9 mouse cellular contexts compared by ENCODE assay signal in genomic region chr19:3353415-3354111, GRCm38 (mm10). TPM values are rescaled to one million over a fixed set of nuclear protein-coding genes. Genes with fewer than 3 reads are reported as not detected.
DNase-seq lines count a peak whose midpoint lies in the region; ATAC-seq and TF ChIP-seq lines count a peak whose summit lies in the region.
"Had no signal": no experiment of that assay in that cellular context is flagged by ENCODE, and none has a peak within 500 bp of the region (broad histone marks: within the 10 kb centered on the region; RNA-seq: fewer than 3 reads in every experiment).

No protein-coding gene starts in this region.

- no peaks in the 10 kb centered on the region for H3K36me3 ChIP-seq in midbrain, postnatal 0 days (ENCODE audit: insufficient read depth, low read length)
- H3K36me3 ChIP-seq in midbrain, embryonic 16.5 days (ENCODE audit: control insufficient read depth, insufficient read depth, low read length), result no peaks in the 10 kb centered on the region
- peaks cover 24% of the 10 kb centered on the region for H3K36me3 ChIP-seq in kidney, embryonic 16.5 days (ENCODE audit: insufficient read depth, low read length)
- H3K36me3 ChIP-seq in forebrain, embryonic 13.5 days (ENCODE audit: poor library complexity, severe bottlenecking), result no peaks in the 10 kb centered on the region

- H3K9ac ChIP-seq in midbrain, postnatal 0 days (replicated peaks; ENCODE audit: low read length, poor library complexity, severe bottlenecking), result no peak overlapping the region
- no peak overlapping the region for H3K9ac ChIP-seq in midbrain, embryonic 16.5 days (ENCODE audit: low read depth, low read length)
- no peak overlapping the region for H3K9ac ChIP-seq in kidney, embryonic 16.5 days (replicated peaks; ENCODE audit: low read length)
- no peak overlapping the region for H3K9ac ChIP-seq in forebrain, embryonic 13.5 days
- H3K9ac ChIP-seq: limb, embryonic 12.5 days had no signal

- no peak for ATAC-seq in midbrain, postnatal 0 days (ENCODE audit: low FRiP score)
- no peak for ATAC-seq in midbrain, embryonic 16.5 days
- peak; percentile 54; the same call in 1 of the 2 replicates for ATAC-seq in kidney, embryonic 16.5 days (ENCODE audit: low FRiP score, low TSS enrichment)
- no peak for ATAC-seq in forebrain, embryonic 13.5 days

- TF ChIP-seq CTCF in midbrain, postnatal 0 days (IDR thresholded peaks at IDR 0.05), result no peak

- no peaks in the 10 kb centered on the region for H3K9me3 ChIP-seq in midbrain, postnatal 0 days (ENCODE audit: low read length)
- H3K9me3 ChIP-seq in midbrain, embryonic 16.5 days (replicated peaks; ENCODE audit: control insufficient read depth, low read length, poor library complexity, severe bottlenecking), result no peaks in the 10 kb centered on the region
- no peaks in the 10 kb centered on the region for H3K9me3 ChIP-seq in kidney, embryonic 16.5 days (ENCODE audit: low read length)
- H3K9me3 ChIP-seq in forebrain, embryonic 13.5 days (replicated peaks), result no peaks in the 10 kb centered on the region

- no peak overlapping the region for H3K4me3 ChIP-seq in midbrain, postnatal 0 days (ENCODE audit: low read depth, low read length)
- no peak overlapping the region for H3K4me3 ChIP-seq in midbrain, embryonic 16.5 days (ENCODE audit: low read depth, low read length)
- no peak overlapping the region for H3K4me3 ChIP-seq in kidney, embryonic 16.5 days (ENCODE audit: low read length)
- no peak overlapping the region for H3K4me3 ChIP-seq in forebrain, embryonic 13.5 days
- H3K4me3 ChIP-seq: limb, embryonic 12.5 days had no signal

- peak; percentile 10 for DNase-seq in cerebellum, adult 11-12 months
- DNase-seq in cerebellum, adult 9-10 months, result no peak
- DNase-seq in midbrain, postnatal 0 days (ENCODE audit: low spot score), result peak; percentile 55
- DNase-seq in heart, adult 18-20 months, result peak; percentile 89 to 94
- DNase-seq in ovary, postnatal 14 days (ENCODE audit: low spot score), result peak; percentile 67

- H3K4me2 ChIP-seq in midbrain, postnatal 0 days (ENCODE audit: low read depth, low read length, poor library complexity, severe bottlenecking), result no peak overlapping the region
- H3K4me2 ChIP-seq in midbrain, embryonic 16.5 days (ENCODE audit: low read length), result no peak overlapping the region
- H3K4me2 ChIP-seq in kidney, embryonic 16.5 days (replicated peaks; ENCODE audit: low read depth, low read length), result no peak overlapping the region
- H3K4me2 ChIP-seq in forebrain, embryonic 13.5 days, result no peak overlapping the region
- H3K4me2 ChIP-seq: limb, embryonic 12.5 days had no signal

- no peaks in the 10 kb centered on the region for H3K27me3 ChIP-seq in midbrain, postnatal 0 days (ENCODE audit: insufficient read depth, low read length)
- H3K27me3 ChIP-seq in midbrain, embryonic 16.5 days (ENCODE audit: control insufficient read depth, insufficient read depth, low read depth, low read length), result no peaks in the 10 kb centered on the region
- no peaks in the 10 kb centered on the region for H3K27me3 ChIP-seq in kidney, embryonic 16.5 days (ENCODE audit: insufficient read depth, low read length)
- no peaks in the 10 kb centered on the region for H3K27me3 ChIP-seq in forebrain, embryonic 13.5 days
- H3K27me3 ChIP-seq: limb, embryonic 12.5 days had no signal

- WGBS in midbrain, postnatal 0 days, result 56% methylated on average over 7 of the region's 7 CpGs
- 61% methylated on average over 7 of the region's 7 CpGs for WGBS in midbrain, embryonic 16.5 days
- 58% methylated on average over 7 of the region's 7 CpGs for WGBS in kidney, embryonic 16.5 days
- WGBS in forebrain, embryonic 13.5 days, result 72% methylated on average over 7 of the region's 7 CpGs

- H3K27ac ChIP-seq in midbrain, postnatal 0 days (ENCODE audit: low read depth, low read length), result peak overlapping the region; percentile 12; the same call in 1 of the 2 replicates
- no peak overlapping the region for H3K27ac ChIP-seq in midbrain, embryonic 16.5 days (ENCODE audit: low read length)
- H3K27ac ChIP-seq in kidney, embryonic 16.5 days (ENCODE audit: low read length), result no peak overlapping the region
- no peak overlapping the region for H3K27ac ChIP-seq in forebrain, embryonic 13.5 days
- H3K27ac ChIP-seq: limb, embryonic 12.5 days had no signal

- H3K4me1 ChIP-seq in midbrain, postnatal 0 days (ENCODE audit: insufficient read depth, low read length), result no peaks in the 10 kb centered on the region
- H3K4me1 ChIP-seq in midbrain, embryonic 16.5 days (ENCODE audit: control insufficient read depth, insufficient read depth, low read length), result no peaks in the 10 kb centered on the region
- H3K4me1 ChIP-seq in kidney, embryonic 16.5 days (ENCODE audit: insufficient read depth, low read length), result no peaks in the 10 kb centered on the region
- H3K4me1 ChIP-seq in forebrain, embryonic 13.5 days, result no peaks in the 10 kb centered on the region
- H3K4me1 ChIP-seq: limb, embryonic 12.5 days had no signal

RNA-seq across cellular contexts. Expression of gene Cpt1a, which starts 31.4 kb away (rescaled TPM):
- total RNA-seq in midbrain, postnatal 0 days (2014; rRNA removed), result 29.1 and 35.8 TPM in 2 replicates
- 15.7 and 17.4 TPM in 2 replicates for polyA plus RNA-seq in midbrain, postnatal 0 days (2015; fragmentation: Nextera tagmentation; extraction: Ambion mirVana)
- 14.9 and 15.1 TPM in 2 replicates for polyA plus RNA-seq in midbrain, embryonic 16.5 days (2015; fragmentation: Nextera tagmentation; extraction: Ambion mirVana)
- 10 to 100 TPM; 39.2 to 54.4 TPM for total RNA-seq in heart, adult 18-20 months (2021)
- polyA plus RNA-seq in kidney, embryonic 16.5 days (2015; fragmentation: Nextera tagmentation; extraction: Ambion mirVana), result 44.5 and 46.4 TPM in 2 replicates
- 11.0 and 12.2 TPM in 2 replicates for polyA plus RNA-seq in forebrain, embryonic 13.5 days (2015; fragmentation: Nextera tagmentation; extraction: Ambion mirVana)

RNA-seq across cellular contexts. Expression of gene Tesmin, which starts 35.1 kb away (rescaled TPM):
- 0.27 and 1.2 TPM in 2 replicates for total RNA-seq in midbrain, postnatal 0 days (2014; rRNA removed)
- polyA plus RNA-seq in midbrain, postnatal 0 days (2015; fragmentation: Nextera tagmentation; extraction: Ambion mirVana), result 0.93 and 1.3 TPM in 2 replicates
- polyA plus RNA-seq in midbrain, embryonic 16.5 days (2015; fragmentation: Nextera tagmentation; extraction: Ambion mirVana), result 0.81 and 0.84 TPM in 2 replicates
- 1 to 10 TPM; 1.4 to 2.0 TPM for total RNA-seq in heart, adult 18-20 months (2021)
- polyA plus RNA-seq in kidney, embryonic 16.5 days (2015; fragmentation: Nextera tagmentation; extraction: Ambion mirVana), result 0.27 and 0.36 TPM in 2 replicates
- polyA plus RNA-seq in forebrain, embryonic 13.5 days (2015; fragmentation: Nextera tagmentation; extraction: Ambion mirVana), result 0.21 and 0.30 TPM in 2 replicates
